Mouse (Mus musculus) myocyte (in vitro differentiated cells): ENCODE results near the gene Rhbdd3.

Experiments
- CEBPB ChIP-seq: IDR thresholded peaks from 2 replicates; pipeline ENCODE4 v1.6.1; 2011; ENCODE audit warnings: mild to moderate bottlenecking, moderate library complexity; ENCODE audit not compliant: poor library complexity, insufficient read depth, severe bottlenecking
- MAX ChIP-seq: IDR thresholded peaks from one replicate; pipeline ENCODE4 v1.6.1; 2011; ENCODE audit warnings: low read depth, mild to moderate bottlenecking, control low read depth
- MYOG ChIP-seq, 3 experiments: IDR thresholded peaks; one replicate each; pipeline ENCODE4 v1.6.1; 2011; ENCODE audit warnings: control low read depth in 2 of 3, low read depth in 2 of 3, mild to moderate bottlenecking in 2 of 3; ENCODE audit not compliant: insufficient read length in 2 of 3, control insufficient read depth in 1 of 3, insufficient read depth in 1 of 3
- TCF12 ChIP-seq: IDR thresholded peaks from one replicate; pipeline ENCODE4 v1.6.1; 2011; ENCODE audit warnings: mild to moderate bottlenecking, control low read depth; ENCODE audit not compliant: poor library complexity, insufficient read depth, severe bottlenecking

DNA sequence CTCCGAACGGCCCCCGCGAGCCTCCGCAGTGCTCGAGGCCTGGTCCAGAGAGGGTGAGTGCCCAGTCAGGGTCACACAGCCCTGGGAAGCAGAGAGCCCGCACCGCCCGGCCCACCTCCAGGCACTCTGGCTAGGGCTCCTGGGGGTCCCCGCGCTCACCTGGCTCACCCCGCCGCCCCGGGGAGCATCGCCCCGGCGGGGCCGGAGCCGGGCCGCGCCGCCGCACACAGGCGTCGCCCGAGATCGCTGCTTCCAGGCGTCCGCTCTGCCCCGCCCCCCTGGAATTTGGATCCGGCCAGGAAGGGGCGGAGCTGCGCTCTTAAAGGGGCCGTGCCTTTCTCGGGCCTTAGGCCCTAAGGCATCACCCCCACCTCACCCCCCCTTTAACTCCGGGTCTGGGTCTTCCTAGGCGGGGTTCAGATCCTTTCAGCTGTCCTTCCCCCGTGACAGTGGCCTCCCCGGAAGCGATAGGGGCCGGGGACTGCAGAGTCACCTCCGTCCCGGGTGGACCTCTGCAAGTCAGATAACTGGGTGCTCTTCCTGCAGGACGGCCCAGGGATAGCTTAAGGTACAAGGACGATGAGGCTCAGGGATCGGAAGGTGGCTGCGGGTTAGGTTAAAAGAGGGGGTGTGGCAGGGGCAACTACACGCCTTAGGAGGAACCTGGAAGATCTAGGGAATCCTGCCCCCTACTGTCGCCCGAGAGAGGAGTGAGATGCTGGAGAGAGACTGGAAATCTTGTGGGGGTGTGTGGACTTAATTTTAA, 33.5 kb upstream of the Rhbdd3 start, which contains the start of gene Gas2l1:
- no peak for TF ChIP-seq MAX
- no peak for TF ChIP-seq TCF12
- no peak for TF ChIP-seq MYOG (IDR thresholded peaks at IDR 0.05; ENCODE audit: control insufficient read depth in 1 of 3, insufficient read depth in 1 of 3, insufficient read length in 2 of 3, low read depth in 2 of 3)
- TF ChIP-seq CEBPB: no peak
